Mouse (Mus musculus): ENCODE data around the gene Traf5.

The Traf5 gene

GRCm38 (mm10) chr1:192092879-192093660 is 711 bp upstream of the Traf5 start:
- DNase-seq (ENCODE audit: low spot score in 2 of 2) = peak; percentile 76 to 88

GRCm38 (mm10) chr1:192090689-192091567 is 1.4 kb downstream of the Traf5 start:
- DNase-seq (ENCODE audit: low spot score in 2 of 2) = no peak

- DNase-seq (ENCODE audit: low spot score in 2 of 2) = no peak
These were observed 2.1 kb downstream of the Traf5 start for GRCm38 (mm10) chr1:192090281-192090680.

GRCm38 (mm10) chr1:192089208-192090166 is 2.9 kb downstream of the Traf5 start:
- DNase-seq (ENCODE audit: low spot score in 2 of 2) = no peak

- peak in 1 of 2 experiments; percentile 49 for DNase-seq (ENCODE audit: low spot score in 2 of 2)
These were observed 4.3 kb downstream of the Traf5 start for GRCm38 (mm10) chr1:192088011-192088410.

- DNase-seq (ENCODE audit: low spot score in 2 of 2) = no peak
These were observed 5.3 kb downstream of the Traf5 start for GRCm38 (mm10) chr1:192087098-192087497.

- DNase-seq (ENCODE audit: low spot score in 2 of 2) = no peak
These were observed 5.9 kb downstream of the Traf5 start for GRCm38 (mm10) chr1:192086279-192087037.

- DNase-seq (ENCODE audit: low spot score in 2 of 2) = no peak
These were observed 7.1 kb downstream of the Traf5 start for GRCm38 (mm10) chr1:192085218-192085617.

- no peak for DNase-seq (ENCODE audit: low spot score in 2 of 2)
These were observed 9.7 kb downstream of the Traf5 start for GRCm38 (mm10) chr1:192082646-192083045.

- no peak for DNase-seq (ENCODE audit: low spot score in 2 of 2)
These were observed 11.2 kb downstream of the Traf5 start for GRCm38 (mm10) chr1:192081129-192081528.

GRCm38 (mm10) chr1:192079121-192079520 is 13.2 kb downstream of the Traf5 start:
- DNase-seq (ENCODE audit: low spot score in 2 of 2) = no peak

- peak; percentile 84 to 86 for DNase-seq (ENCODE audit: low spot score in 2 of 2)
These were observed 14.0 kb downstream of the Traf5 start for GRCm38 (mm10) chr1:192078406-192078805.

GRCm38 (mm10) chr1:192076796-192077535 is 15.4 kb downstream of the Traf5 start:
- DNase-seq (ENCODE audit: low spot score in 2 of 2) = peak; percentile 63 to 69

- no peak for DNase-seq (ENCODE audit: low spot score in 2 of 2)
These were observed 16.3 kb downstream of the Traf5 start for GRCm38 (mm10) chr1:192076101-192076500.

- peak in 1 of 2 experiments; percentile 65 for DNase-seq (ENCODE audit: low spot score in 2 of 2)
These were observed 17.5 kb downstream of the Traf5 start for GRCm38 (mm10) chr1:192074824-192075223.

GRCm38 (mm10) chr1:192072426-192072825 is 19.9 kb downstream of the Traf5 start:
- peak in 1 of 2 experiments; percentile 56 for DNase-seq (ENCODE audit: low spot score in 2 of 2)

GRCm38 (mm10) chr1:192070618-192071051 is 21.7 kb downstream of the Traf5 start:
- DNase-seq (ENCODE audit: low spot score in 2 of 2) = peak; percentile 59 to 64

- DNase-seq (ENCODE audit: low spot score in 2 of 2) = peak in 1 of 2 experiments; percentile 72
These were observed 22.3 kb downstream of the Traf5 start for GRCm38 (mm10) chr1:192069971-192070591.

GRCm38 (mm10) chr1:192068188-192068587 is 24.2 kb downstream of the Traf5 start:
- no peak for DNase-seq (ENCODE audit: low spot score in 2 of 2)
